Mouse (Mus musculus) frontal cortex, adult (tissue): ENCODE results near the gene Socs4.

Experiments used
- ATAC-seq: cut with Nextera tagmentation; 2 replicates; pipeline ENCODE4 v1.9.2; 2017; ENCODE audit warnings: mild to moderate bottlenecking, moderate library complexity, mixed read lengths; ENCODE audit not compliant: low TSS enrichment

Socs4 gene

DNA sequence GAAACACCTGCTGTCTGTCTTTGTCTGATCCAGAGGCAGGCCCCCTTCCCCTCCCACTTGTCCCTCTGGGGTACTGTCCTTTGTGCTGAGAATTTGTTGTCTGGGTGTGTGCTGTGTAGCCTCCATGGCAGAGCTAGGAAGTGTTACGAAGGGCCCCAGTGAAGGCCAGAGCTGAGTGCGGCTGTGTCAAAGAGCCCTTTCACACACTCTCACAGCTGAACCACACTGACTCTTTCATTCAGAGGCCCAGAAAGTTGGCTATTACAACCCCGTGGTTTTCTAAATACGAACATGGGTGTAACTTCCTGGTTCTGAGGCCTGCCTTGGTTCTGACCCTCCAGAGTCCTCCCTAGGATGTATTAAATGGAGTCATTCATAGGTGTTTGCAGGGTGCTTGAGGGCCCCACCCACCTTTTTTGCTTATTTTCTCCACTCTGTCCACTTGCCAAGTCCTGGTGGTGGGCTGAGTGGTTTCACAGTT is 65.1 kb downstream of the Socs4 start:
- peak; percentile 52; the same call in 1 of the 2 replicates for ATAC-seq
